Mouse (Mus musculus): ENCODE data around the gene Olfr1189.
"Not testable (repeated sequence)": the region's sequence is repeated elsewhere in the genome, so short reads cannot be mapped to it uniquely, and the experiment has no call there.

The Olfr1189 gene

DNA sequence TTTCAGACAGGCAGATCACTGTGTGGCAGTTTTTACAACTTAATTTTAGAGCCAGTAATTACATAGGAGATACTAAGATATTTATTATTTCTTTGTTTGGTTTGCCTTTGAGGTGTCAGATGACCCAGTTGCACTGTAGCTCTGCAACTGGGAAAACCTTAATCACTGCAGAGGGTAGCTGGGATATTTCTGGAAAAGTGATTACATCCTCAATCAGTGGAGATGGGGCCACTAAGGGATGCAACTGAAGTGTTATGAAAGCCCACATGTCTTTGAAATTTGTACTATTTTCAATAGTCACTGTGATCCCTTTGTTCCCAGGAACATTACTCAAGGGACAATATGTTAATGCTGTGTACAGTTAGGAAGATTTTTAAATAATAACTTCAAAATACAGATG, at the start of gene Olfr1189:
TSS of gene Olfr1189 (plus strand) at position 301 of the 400 bp plus-strand sequence.
- DNase-seq = no peak

DNA sequence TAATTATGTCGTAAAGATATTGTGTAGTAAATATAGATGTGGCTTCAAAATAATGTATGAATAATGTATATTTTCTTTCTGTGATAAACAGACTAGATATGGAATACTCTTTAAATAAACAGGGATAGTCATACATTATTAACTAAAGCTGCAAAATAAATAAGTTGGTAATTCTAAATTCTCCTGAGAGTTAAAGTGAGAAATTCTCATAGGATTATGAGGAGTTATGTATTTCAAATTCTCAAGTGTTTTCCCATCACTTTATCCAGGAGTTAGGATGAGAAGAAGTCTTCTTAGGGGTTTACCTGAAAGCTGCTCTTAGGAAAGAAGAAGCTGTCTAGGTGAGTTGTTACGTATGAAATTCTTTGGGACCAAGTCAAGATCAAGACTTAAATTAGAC, 29.6 kb upstream of the Olfr1189 start, which contains the start of gene Olfr1188:
TSS of gene Olfr1188 (plus strand) at position 301 of the 400 bp plus-strand sequence.
- no peak for DNase-seq

DNA sequence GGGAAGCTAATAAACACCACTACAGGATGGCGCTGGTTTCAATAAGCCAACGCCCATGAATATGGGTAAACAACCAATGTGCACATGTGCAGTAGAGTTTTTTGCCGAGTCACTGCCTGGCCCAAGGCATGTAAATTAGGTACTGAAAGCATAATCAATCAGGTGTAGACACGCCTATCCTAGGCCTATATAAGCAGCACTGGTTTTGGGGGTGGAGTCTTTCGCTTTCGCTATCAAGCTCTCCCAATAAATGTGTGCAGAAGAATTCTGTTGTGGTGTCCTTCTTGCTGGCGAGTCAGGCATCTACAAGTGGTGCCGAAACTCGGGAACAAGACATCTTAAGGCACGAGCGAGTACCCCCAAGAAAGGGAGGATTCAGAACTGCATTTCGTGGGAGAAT, 13.6 kb upstream of the Olfr1189 start:
- DNase-seq = not testable (repeated sequence)

DNA sequence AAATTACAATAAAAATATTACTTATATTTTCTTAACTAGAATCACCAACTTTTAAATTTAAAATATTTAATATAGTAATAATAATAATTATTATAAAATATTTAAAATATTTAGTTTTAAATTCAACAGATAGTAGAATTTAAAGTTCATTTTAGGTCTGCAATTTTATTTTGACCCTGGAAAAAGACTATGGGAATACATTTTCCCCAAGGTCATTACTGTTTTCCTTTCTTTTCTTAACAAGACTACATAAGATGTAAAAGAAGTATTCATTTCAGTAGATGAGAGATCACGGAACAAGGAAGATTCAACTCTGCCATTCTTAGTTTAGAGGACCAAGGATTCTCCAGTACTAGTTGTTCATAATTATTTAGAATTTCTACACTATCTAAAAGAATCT, 54.0 kb downstream of the Olfr1189 start, which contains the start of gene Olfr1191-ps1:
TSS of gene Olfr1191-ps1 (plus strand) at position 301 of the 400 bp plus-strand sequence.
- DNase-seq = not testable (repeated sequence)

Measured in thymus, postnatal 25 days (tissue).